In genomic region chr5:64581461-64581860, GRCm38 (mm10) we compare ENCODE assay signal across 7 mouse cellular contexts.
A peak's percentile ranks its signal among the peaks of the same experiment; 100 is the strongest.
DNase-seq lines count a peak whose midpoint lies in the region; ATAC-seq and TF ChIP-seq lines count a peak whose summit lies in the region.

No protein-coding gene starts in this region.

- TF ChIP-seq EP300 in liver, postnatal 0 days (IDR thresholded peaks at IDR 0.05; ENCODE audit: low read depth): no peak

- 67% methylated on average over 8 of the region's 8 CpGs for WGBS in liver, postnatal 0 days (ENCODE audit: insufficient replicate concordance)

- H3K27ac ChIP-seq in liver, postnatal 0 days (ENCODE audit: low read depth): peak overlapping the region; percentile 94; the same call in 1 of the 2 replicates

- no peak overlapping the region for H3K4me3 ChIP-seq in liver, postnatal 0 days (ENCODE audit: low read depth, low read length)

- no peak overlapping the region for H3K4me2 ChIP-seq in liver, postnatal 0 days (ENCODE audit: low read depth, low read length)

- peak; percentile 15 for ATAC-seq in erythroblast, adult 5-6 weeks (replicated peaks; ENCODE audit: low FRiP score, poor library complexity, severe bottlenecking)
- no peak for ATAC-seq in liver, postnatal 0 days

- peak; percentile 22; the same call in 1 of the 2 replicates for TF ChIP-seq CTCF in liver, postnatal 0 days (IDR thresholded peaks at IDR 0.05; ENCODE audit: low read depth)

- peaks cover 25% of the 10 kb centered on the region for H3K4me1 ChIP-seq in liver, postnatal 0 days (ENCODE audit: insufficient read depth)

- H3K27me3 ChIP-seq in liver, postnatal 0 days (ENCODE audit: insufficient read depth, low read length): no peaks in the 10 kb centered on the region

- DNase-seq in adipocyte (ENCODE audit: low spot score): peak; percentile 38
- DNase-seq in heart, postnatal 25 days (ENCODE audit: low spot score): peak; percentile 74
- no peak for DNase-seq in liver, postnatal 0 days
- no peak for DNase-seq in embryo, embryonic 10.5 days (ENCODE audit: low spot score)
- no peak for DNase-seq in T-cell, adult 2 months (ENCODE audit: low spot score)
- DNase-seq in spleen, postnatal 10 days (ENCODE audit: low spot score in 2 of 2): no peak

- H3K36me3 ChIP-seq in liver, postnatal 0 days (replicated peaks; ENCODE audit: insufficient read depth, low read length): no peaks in the 10 kb centered on the region

- no peaks in the 10 kb centered on the region for H3K9me3 ChIP-seq in liver, postnatal 0 days (ENCODE audit: low read length)

- intact Hi-C loops in heart, postnatal 25 days (cut with DNase I): loop anchor here (5.0 to 10.0 kb wide), 2 partner anchors 74 to 197 kb away; no protein-coding TSS in a partner anchor

- no peak overlapping the region for H3K9ac ChIP-seq in liver, postnatal 0 days (replicated peaks)

Comparison
In these comparisons a context has a peak if more than half of its experiments do, and no peak if none do; other contexts are left out.
1. DNase-seq: peak in adipocyte (single experiment) and heart, postnatal 25 days (single experiment); none in liver, postnatal 0 days (single experiment), embryo, embryonic 10.5 days (single experiment), T-cell, adult 2 months (single experiment) and spleen, postnatal 10 days (0 of 2).